Mouse (Mus musculus): ENCODE data around the gene Pxt1. TPM values are rescaled to one million over a fixed set of nuclear protein-coding genes. Genes with fewer than 3 reads are reported as not detected.

Gene Pxt1
- total and polyA plus RNA-seq, 3 experiments, result 0.14 to 0.52 TPM; not detected in 1

DNA sequence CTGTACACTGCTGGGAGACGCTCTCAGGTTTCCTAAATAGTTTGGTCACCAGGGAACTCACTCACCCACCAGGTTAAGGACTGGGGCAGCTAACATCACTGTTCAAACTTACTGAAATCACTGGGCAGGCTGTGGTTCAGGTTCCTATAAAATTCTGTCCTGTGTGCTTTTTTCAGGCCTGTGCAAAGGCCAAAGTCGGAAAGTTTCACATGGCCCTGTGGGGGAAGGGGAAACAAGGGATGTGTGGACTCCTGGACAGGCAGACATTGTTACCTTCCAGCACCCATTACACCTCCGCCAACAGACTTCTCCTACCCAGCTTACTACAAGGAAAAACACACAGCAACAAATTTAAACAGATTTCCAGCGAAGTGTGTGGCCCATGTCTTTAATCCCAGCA is 35.5 kb upstream of the Pxt1 start:
- intact Hi-C loops (cut with DNase I), result no loop called here
- H3K27me3 ChIP-seq (ENCODE audit: control insufficient read depth, insufficient read depth, low read length), result no peaks in the 10 kb centered on the region
- H3K79me2 ChIP-seq (replicated peaks; ENCODE audit: control insufficient read depth, insufficient read depth, low read length), result no peaks in the 10 kb centered on the region
- TF ChIP-seq CTCF (IDR thresholded peaks at IDR 0.05) (no peak), EP300 (IDR thresholded peaks at IDR 0.05; ENCODE audit: insufficient read depth, low read depth, low read length) (no peak), POLR2A (IDR thresholded peaks at IDR 0.05; ENCODE audit: insufficient read depth, low read depth, low read length) (no peak)
- H3K4me3 ChIP-seq, result no peak overlapping the region
- WGBS, result 95% methylated on average over 4 of the region's 4 CpGs
- H3K4me1 ChIP-seq (ENCODE audit: control insufficient read depth, insufficient read depth, low read length), result no peaks in the 10 kb centered on the region
- no peak overlapping the region for H3K27ac ChIP-seq
- no peak for DNase-seq
- peaks cover 2% of the 10 kb centered on the region for H3K36me3 ChIP-seq (ENCODE audit: control insufficient read depth, insufficient read depth, low read length)
- H3K9ac ChIP-seq (ENCODE audit: low read depth, low read length), result no peak overlapping the region

- intact Hi-C loops (cut with DNase I), result no loop called here
- no peak overlapping the region for H3K4me3 ChIP-seq
- no peak overlapping the region for H3K9ac ChIP-seq (ENCODE audit: low read depth, low read length)
- no peaks in the 10 kb centered on the region for H3K27me3 ChIP-seq (ENCODE audit: control insufficient read depth, insufficient read depth, low read length)
- H3K36me3 ChIP-seq (ENCODE audit: control insufficient read depth, insufficient read depth, low read length), result no peaks in the 10 kb centered on the region
- no peak for DNase-seq
- no peaks in the 10 kb centered on the region for H3K4me1 ChIP-seq (ENCODE audit: control insufficient read depth, insufficient read depth, low read length)
- no peaks in the 10 kb centered on the region for H3K79me2 ChIP-seq (replicated peaks; ENCODE audit: control insufficient read depth, insufficient read depth, low read length)
- no peak overlapping the region for H3K27ac ChIP-seq
- no peak for TF ChIP-seq EP300 (IDR thresholded peaks at IDR 0.05; ENCODE audit: insufficient read depth, low read depth, low read length)
- TF ChIP-seq CTCF (IDR thresholded peaks at IDR 0.05), result no peak
- no peak for TF ChIP-seq POLR2A (IDR thresholded peaks at IDR 0.05; ENCODE audit: insufficient read depth, low read depth, low read length)
Observed at GRCm38 (mm10) chr17:28970122-28970521, 26.5 kb upstream of the Pxt1 start.

GRCm38 (mm10) chr17:28967021-28967610 is 23.5 kb upstream of the Pxt1 start:
- no peak overlapping the region for H3K4me3 ChIP-seq
- intact Hi-C loops (cut with DNase I), result no loop called here
- H3K27ac ChIP-seq, result no peak overlapping the region
- no peaks in the 10 kb centered on the region for H3K4me1 ChIP-seq (ENCODE audit: control insufficient read depth, insufficient read depth, low read length)
- DNase-seq, result no peak
- no peaks in the 10 kb centered on the region for H3K27me3 ChIP-seq (ENCODE audit: control insufficient read depth, insufficient read depth, low read length)
- H3K79me2 ChIP-seq (replicated peaks; ENCODE audit: control insufficient read depth, insufficient read depth, low read length), result peaks cover 2% of the 10 kb centered on the region; the same call in 1 of the 2 replicates
- H3K9ac ChIP-seq (ENCODE audit: low read depth, low read length), result no peak overlapping the region
- 68% methylated on average over 11 of the region's 11 CpGs for WGBS
- TF ChIP-seq CTCF (IDR thresholded peaks at IDR 0.05), result no peak
- no peaks in the 10 kb centered on the region for H3K36me3 ChIP-seq (ENCODE audit: control insufficient read depth, insufficient read depth, low read length)

DNA sequence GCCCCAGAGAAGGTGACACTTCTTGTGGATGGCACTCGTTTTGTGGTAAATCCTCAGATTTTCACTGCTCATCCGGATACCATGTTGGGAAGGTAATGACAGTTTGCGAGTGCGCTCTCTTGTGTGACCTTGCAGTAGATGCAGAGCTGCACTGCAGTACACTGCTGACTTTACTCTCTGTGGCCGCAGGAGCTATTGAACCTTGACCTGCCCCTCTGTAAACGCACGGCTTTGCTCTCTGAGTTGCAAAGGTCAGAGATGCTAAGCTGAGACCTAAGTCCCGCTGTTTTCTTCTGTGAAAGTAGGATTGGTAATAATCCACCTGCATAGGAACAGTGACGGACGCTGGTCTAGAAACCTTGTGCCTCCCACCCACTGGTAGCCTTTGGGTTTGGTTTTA is 18.0 kb upstream of the Pxt1 start:
- no peaks in the 10 kb centered on the region; the same call in none of the 2 replicates for H3K4me1 ChIP-seq (ENCODE audit: control insufficient read depth, insufficient read depth, low read length)
- no peaks in the 10 kb centered on the region for H3K36me3 ChIP-seq (ENCODE audit: control insufficient read depth, insufficient read depth, low read length)
- intact Hi-C loops (cut with DNase I), result no loop called here
- no peak overlapping the region for H3K4me3 ChIP-seq
- no peak for TF ChIP-seq POLR2A (IDR thresholded peaks at IDR 0.05; ENCODE audit: insufficient read depth, low read depth, low read length)
- TF ChIP-seq EP300 (IDR thresholded peaks at IDR 0.05; ENCODE audit: insufficient read depth, low read depth, low read length), result no peak
- TF ChIP-seq CTCF (IDR thresholded peaks at IDR 0.05), result no peak
- WGBS, result 89% methylated on average over 10 of the region's 10 CpGs
- no peak overlapping the region for H3K27ac ChIP-seq
- peaks cover 13% of the 10 kb centered on the region for H3K79me2 ChIP-seq (replicated peaks; ENCODE audit: control insufficient read depth, insufficient read depth, low read length)
- H3K9ac ChIP-seq (ENCODE audit: low read depth, low read length), result no peak overlapping the region
- no peak for DNase-seq
- no peaks in the 10 kb centered on the region for H3K27me3 ChIP-seq (ENCODE audit: control insufficient read depth, insufficient read depth, low read length)

- Histone ChIP-seq H3K4me1 (ENCODE audit: control insufficient read depth, insufficient read depth, low read length) (no peaks in the 10 kb centered on the region; the same call in none of the 2 replicates), H3K27me3 (ENCODE audit: control insufficient read depth, insufficient read depth, low read length) (no peaks in the 10 kb centered on the region), H3K36me3 (ENCODE audit: control insufficient read depth, insufficient read depth, low read length) (no peaks in the 10 kb centered on the region), H3K9ac (ENCODE audit: low read depth, low read length) (no peak overlapping the region), H3K79me2 (replicated peaks; ENCODE audit: control insufficient read depth, insufficient read depth, low read length) (peaks cover 15% of the 10 kb centered on the region), H3K27ac (no peak overlapping the region), H3K4me3 (no peak overlapping the region)
- WGBS, result 60% methylated on average over 10 of the region's 10 CpGs
- no peak for TF ChIP-seq POLR2A (IDR thresholded peaks at IDR 0.05; ENCODE audit: insufficient read depth, low read depth, low read length)
- TF ChIP-seq CTCF (IDR thresholded peaks at IDR 0.05), result peak; percentile 31
- no peak for DNase-seq
- intact Hi-C loops (cut with DNase I), result no loop called here
Observed at GRCm38 (mm10) chr17:28960597-28960996, 17.0 kb upstream of the Pxt1 start.

GRCm38 (mm10) chr17:28954416-28954815 is 10.8 kb upstream of the Pxt1 start:
- TF ChIP-seq EP300 (IDR thresholded peaks at IDR 0.05; ENCODE audit: insufficient read depth, low read depth, low read length) (no peak), CTCF (IDR thresholded peaks at IDR 0.05) (no peak), POLR2A (IDR thresholded peaks at IDR 0.05; ENCODE audit: insufficient read depth, low read depth, low read length) (no peak)
- DNase-seq, result no peak
- Histone ChIP-seq H3K4me1 (ENCODE audit: control insufficient read depth, insufficient read depth, low read length) (peaks cover 13% of the 10 kb centered on the region), H3K27me3 (ENCODE audit: control insufficient read depth, insufficient read depth, low read length) (no peaks in the 10 kb centered on the region), H3K9ac (ENCODE audit: low read depth, low read length) (no peak overlapping the region), H3K79me2 (replicated peaks; ENCODE audit: control insufficient read depth, insufficient read depth, low read length) (peaks cover 21% of the 10 kb centered on the region), H3K36me3 (ENCODE audit: control insufficient read depth, insufficient read depth, low read length) (peaks cover 8% of the 10 kb centered on the region; the same call in 1 of the 2 replicates), H3K27ac (no peak overlapping the region), H3K4me3 (no peak overlapping the region)
- intact Hi-C loops (cut with DNase I), result loop anchor here (5.0 kb wide), 1 partner anchor 53 kb away; the partner anchor contains the start of gene Stk38
- WGBS, result 91% methylated on average over 9 of the region's 9 CpGs

All from heart, adult 2 months (tissue).